Mouse (Mus musculus) limb, embryonic 11.5 days (tissue): Measurements from ENCODE around the gene Elmod1. TPM values are rescaled to one million over a fixed set of nuclear protein-coding genes. Genes with fewer than 3 reads are reported as not detected.

Experiments used
- polyA plus RNA-seq: library from polyadenylated mRNA; unstranded; fragments of >200 nt; fragmentation: Nextera tagmentation; extraction: Ambion mirVana; gene quantifications from 2 replicates; pipeline ENCODE4 v1.2.1, GENCODE M21; 2014

Gene Elmod1
- polyA plus RNA-seq, 1 experiment from 2014 or later = 0.29 TPM

Other genes starting within 250 kb of the Elmod1 start
- gene Slc35f2, start 203.8 kb downstream of the Elmod1 start, polyA plus RNA-seq = 5.3 and 6.5 TPM in 2 replicates
- 0.67 and 1.1 TPM in 2 replicates for gene Sln, start 125.1 kb downstream of the Elmod1 start, polyA plus RNA-seq
- gene Tnfaip8l3, start 93.1 kb upstream of the Elmod1 start, polyA plus RNA-seq = 0.07 and 0.10 TPM in 2 replicates